Mouse (Mus musculus) fibroblast of lung, adult 2 months (primary cell): ENCODE results near the gene Pdik1l.
"Not testable (repeated sequence)": the region's sequence is repeated elsewhere in the genome, so short reads cannot be mapped to it uniquely, and the experiment has no call there.

Experiments
- DNase-seq: peaks from one replicate; pipeline ENCODE4 v3.0.0-alpha.2; 2011; ENCODE audit warnings: low read depth

Gene Pdik1l

GRCm38 (mm10) chr4:134298626-134299497 is 11.2 kb upstream of the Pdik1l start:
- DNase-seq = no peak

DNA sequence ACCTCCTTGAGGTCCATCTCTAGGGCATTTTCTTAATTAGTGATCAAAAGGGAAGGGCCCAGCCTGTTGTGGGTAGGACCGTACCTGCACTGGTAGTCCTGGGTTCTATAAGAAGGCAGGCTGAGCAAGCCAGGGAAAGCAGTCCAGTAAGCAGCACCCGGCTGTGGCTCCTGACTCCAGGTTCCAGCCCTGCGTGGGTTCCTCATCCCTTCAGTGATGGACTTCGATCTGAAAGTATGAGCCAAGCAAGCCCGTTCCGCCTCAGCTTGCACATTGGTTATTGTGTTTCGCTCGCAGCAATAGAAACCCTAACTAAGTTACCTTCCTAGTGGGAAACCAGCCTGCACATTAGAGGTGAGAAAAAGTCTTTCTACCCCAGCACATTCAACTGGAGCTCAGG is 9.7 kb upstream of the Pdik1l start:
- no peak for DNase-seq

DNA sequence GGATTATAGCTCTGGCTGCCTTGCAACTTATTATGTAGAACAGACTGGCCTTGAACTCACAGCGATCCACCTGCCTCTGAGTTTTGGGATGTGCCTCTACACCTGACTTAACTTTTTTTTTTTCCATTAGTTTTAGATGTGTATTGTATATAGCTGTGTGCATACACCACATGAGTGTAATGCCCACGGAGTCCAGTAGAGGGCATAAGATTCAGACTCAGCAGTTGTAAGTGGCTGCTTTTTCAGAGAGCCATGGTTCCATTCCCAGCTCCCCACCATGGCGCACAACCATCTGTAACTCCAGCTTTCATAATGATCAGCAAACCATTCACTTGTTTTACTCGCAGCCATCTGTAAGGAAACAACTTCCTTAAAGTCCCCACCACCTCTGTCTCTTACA is 8.8 kb upstream of the Pdik1l start:
- no peak for DNase-seq

DNA sequence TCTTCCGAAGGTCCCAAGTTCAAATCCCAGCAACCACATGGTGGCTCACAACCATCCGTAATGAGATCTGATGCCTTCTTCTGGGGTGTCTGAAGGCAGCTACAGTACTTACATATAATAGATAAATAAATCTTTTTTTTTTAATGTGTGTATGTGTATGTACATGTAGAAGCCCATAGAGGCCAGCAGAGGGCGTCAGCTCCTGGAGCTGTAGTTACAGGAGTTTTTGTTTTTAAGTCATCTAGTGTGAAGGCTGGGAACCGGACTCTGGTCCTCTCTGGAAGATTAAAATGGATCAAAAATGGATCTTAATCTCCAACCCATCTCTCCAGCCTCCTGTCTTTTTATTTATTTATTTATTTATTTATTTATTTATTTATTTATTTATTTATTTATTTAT is 8.4 kb upstream of the Pdik1l start:
- not testable (repeated sequence) for DNase-seq

DNA sequence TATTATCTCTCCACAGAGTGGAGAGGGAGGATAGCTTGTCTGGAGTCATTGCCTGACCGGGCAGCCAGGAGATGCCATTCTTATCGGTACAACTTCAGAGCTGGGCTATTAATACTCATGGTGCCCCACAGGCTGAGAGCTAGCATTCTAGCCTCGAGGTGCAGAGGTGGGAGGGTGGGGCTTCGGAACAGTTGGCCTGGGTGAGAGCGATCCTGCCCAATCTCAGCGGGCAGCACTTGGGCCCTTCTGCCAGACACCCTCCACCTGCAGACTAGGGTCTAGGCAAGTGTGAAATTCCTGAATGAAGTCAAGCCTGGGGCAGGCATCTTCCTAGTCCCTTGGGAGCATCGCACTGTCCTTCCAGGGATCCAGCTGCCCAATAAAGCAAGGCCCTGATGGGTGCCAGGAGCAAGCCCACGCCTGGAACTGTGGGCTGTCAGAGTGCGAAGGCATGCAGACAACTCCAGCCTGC is 6.0 kb upstream of the Pdik1l start:
- no peak for DNase-seq

- DNase-seq = no peak
Observed at GRCm38 (mm10) chr4:134293061-134293691, 5.5 kb upstream of the Pdik1l start.

DNA sequence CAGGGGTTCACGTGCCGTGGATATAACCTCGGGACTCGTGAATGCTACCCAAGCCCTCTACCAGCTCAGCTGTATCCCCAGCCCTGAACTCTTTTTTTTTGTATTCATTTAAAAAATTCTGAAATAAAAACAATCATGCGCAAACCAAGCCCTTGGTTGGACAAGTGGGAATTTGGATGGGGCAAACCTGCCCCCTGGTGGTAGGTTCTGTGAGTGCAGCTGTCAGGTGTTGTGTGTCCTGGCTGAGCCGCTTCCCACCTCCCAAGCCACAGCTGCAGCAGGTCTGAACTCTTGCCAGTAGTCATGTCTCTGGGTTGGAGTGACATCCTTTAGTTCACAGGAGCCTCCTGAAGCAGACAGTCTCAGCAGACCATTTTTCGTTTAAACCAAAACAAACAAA is 4.4 kb upstream of the Pdik1l start:
- peak; percentile 27 for DNase-seq

- DNase-seq = no peak
Observed at GRCm38 (mm10) chr4:134288397-134289256, 932 bp upstream of the Pdik1l start.

DNA sequence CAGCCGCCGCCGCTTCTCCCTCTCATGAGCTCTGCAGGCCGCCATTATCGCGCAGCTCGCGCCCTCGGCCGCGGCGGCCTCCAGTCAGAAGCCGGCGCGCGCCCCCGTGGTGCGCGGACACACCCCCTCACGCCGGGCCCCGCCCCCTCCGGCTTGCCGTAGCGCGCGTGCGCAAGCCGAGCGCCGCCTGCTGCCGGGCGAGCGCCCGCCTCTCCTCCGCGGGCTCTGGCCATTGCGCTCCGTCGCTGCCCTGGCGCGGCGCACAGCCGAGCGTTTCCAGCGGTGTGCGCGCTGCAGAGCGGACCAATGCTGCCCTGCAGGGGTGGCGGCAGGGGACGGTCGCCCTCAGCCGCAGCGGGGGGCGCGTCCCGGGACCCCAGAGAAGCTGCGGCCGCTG is 529 bp downstream of the Pdik1l start:
- peak; percentile 65 for DNase-seq

GRCm38 (mm10) chr4:134286226-134287167 is 1.2 kb downstream of the Pdik1l start:
- no peak for DNase-seq

DNA sequence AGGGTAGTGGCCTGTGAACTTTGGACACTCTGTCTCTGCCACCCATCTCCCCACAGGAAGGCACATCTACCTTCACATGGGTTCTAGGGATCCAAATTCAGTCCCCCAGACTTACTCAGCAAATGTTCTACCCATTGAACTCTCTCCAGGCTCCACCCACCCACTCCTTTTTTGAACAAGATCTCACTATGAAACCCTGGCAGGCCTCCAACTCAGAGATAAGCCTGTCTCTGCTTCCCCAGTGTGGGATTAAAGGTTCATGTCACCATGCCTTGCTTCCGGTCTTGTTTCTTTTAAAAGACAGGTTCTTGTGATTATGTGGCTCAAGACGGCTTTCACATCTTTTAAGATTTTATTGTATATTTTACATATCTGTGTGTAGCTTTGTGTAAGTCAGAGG is 2.8 kb downstream of the Pdik1l start:
- DNase-seq = no peak

GRCm38 (mm10) chr4:134273417-134274345 is 14.0 kb downstream of the Pdik1l start:
- DNase-seq = no peak

DNA sequence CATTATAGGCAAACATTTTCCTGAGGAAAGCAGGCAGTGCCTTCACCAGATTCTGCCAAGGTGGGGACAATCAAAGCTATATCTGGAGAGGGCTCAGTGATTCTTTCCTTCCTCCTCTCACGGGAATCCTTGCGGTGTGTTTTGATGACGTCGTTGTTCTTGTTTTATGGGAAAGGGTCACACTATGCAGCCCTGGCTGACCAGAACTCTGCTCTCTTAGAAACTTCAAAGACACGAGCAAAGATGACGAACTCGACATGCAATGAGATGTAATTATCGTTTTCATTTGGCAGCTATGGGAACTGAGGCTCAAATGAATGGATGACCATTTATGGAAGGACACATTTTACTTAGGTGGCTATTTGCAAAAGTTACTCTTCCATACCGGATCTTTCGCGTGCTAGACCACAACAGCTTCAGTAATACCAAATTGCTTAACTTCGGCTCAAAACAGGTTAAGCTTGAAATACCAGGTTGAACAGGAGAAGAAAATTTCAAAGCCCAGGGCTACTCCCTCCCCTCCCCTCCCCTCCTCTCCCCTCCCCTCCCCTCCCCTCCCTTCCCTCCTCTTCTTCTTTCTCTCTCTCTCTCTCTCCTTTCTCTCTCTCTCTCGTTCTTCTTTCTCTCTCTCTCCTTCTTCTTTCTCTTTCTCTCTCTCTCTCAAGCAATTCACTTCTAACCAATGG is 14.8 kb downstream of the Pdik1l start:
- DNase-seq = no peak

- DNase-seq = no peak
Observed at GRCm38 (mm10) chr4:134271979-134272378, 15.7 kb downstream of the Pdik1l start.

- not testable (repeated sequence) for DNase-seq
Observed at GRCm38 (mm10) chr4:134269622-134270021, 18.1 kb downstream of the Pdik1l start.

GRCm38 (mm10) chr4:134268102-134268655 is 19.5 kb downstream of the Pdik1l start:
- DNase-seq = no peak

DNA sequence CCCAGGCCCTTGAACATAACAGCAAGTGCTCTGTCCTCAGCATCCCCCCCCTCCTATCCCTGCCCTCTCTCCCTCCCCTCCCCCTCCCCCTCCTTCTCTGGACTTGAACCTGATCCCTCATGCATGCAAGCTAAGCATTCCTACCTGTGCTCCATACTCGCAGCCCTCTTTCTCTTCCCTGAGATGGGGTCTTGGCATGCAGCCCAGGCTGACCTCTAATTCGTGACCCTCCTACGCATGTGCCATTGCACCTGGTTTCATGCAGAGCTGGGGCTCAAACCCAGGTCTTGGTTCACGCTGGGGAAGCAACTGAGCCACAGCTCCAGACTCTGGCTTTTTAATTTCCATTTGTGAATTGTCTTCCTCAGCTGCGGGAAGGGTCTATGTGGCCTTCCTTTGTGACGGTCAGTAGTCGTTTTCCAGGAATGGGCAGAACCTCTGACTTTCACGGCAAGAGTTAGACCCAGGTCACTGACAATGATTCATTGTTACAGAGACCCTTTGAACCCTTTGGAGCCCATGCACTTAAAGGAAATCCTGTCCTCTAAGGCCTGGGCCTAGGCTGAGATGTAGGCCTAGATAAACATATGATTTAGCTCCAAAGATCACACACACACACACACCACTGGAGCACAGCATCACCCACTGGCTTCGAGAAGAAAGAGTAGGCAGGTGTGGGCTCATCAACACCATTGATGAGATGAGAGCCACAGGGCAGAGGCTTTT is 21.7 kb downstream of the Pdik1l start:
- DNase-seq = no peak

GRCm38 (mm10) chr4:134263191-134263590 is 24.5 kb downstream of the Pdik1l start:
- no peak for DNase-seq

DNA sequence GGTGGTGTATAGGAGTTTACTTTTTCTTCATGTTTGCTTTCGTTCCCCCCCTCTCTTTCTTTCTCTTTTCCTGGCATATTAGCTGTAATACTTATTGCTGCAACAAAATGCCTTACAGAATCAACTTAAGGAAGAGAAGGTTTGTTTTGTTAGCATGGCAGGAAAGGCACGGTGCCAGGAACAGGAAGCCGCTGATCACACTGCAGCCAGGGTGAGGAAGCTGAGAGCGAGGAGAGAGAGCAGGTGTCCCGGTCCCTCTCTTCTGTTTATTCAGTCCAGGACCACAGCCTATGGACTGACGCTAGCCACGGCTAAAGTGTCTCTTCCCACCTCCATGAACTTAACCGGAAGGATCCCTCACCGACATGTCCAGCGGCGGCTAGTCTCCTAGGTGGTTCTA is 29.3 kb downstream of the Pdik1l start:
- DNase-seq = no peak
